Mouse (Mus musculus) midbrain, embryonic 13.5 days (tissue): ENCODE data around the gene Tapt1. TPM values are rescaled to one million over a fixed set of nuclear protein-coding genes. Genes with fewer than 3 reads are reported as not detected.
"Not testable (repeated sequence)": the region's sequence is repeated elsewhere in the genome, so short reads cannot be mapped to it uniquely, and the experiment has no call there.

Source experiments
- ATAC-seq: fragments of 200-750 bp; cut with Nextera tagmentation; 2 replicates; pipeline ENCODE4 v1.8.0; 2017; ENCODE audit warnings: mild to moderate bottlenecking, moderate TSS enrichment, moderate library complexity
- H3K27ac ChIP-seq: fragments of 300-500 bp; sonication (generic); 2 replicates; pipeline ENCODE4 v1.5.1; 2015; ENCODE audit warnings: inconsistent platforms, mild to moderate bottlenecking, moderate library complexity
- H3K27me3 ChIP-seq: fragments of 300-500 bp; sonication (generic); 2 replicates; pipeline ENCODE4 v1.6.1; 2015; ENCODE audit warnings: mild to moderate bottlenecking, inconsistent platforms
- H3K36me3 ChIP-seq: fragments of 300-500 bp; sonication (generic); 2 replicates; pipeline ENCODE4 v1.6.1; 2015; ENCODE audit warnings: mild to moderate bottlenecking, inconsistent platforms
- H3K4me1 ChIP-seq: fragments of 300-500 bp; sonication (generic); replicated peaks from 2 replicates; pipeline ENCODE4 v1.6.1; 2015; ENCODE audit warnings: inconsistent platforms
- H3K4me2 ChIP-seq: fragments of 300-500 bp; sonication (generic); replicated peaks from 2 replicates; pipeline ENCODE4 v1.6.1; 2015; ENCODE audit warnings: moderate library complexity, mild to moderate bottlenecking, inconsistent platforms
- H3K4me3 ChIP-seq: fragments of 300-500 bp; sonication (generic); replicated peaks from 2 replicates; pipeline ENCODE4 v1.5.1; 2015; ENCODE audit warnings: mild to moderate bottlenecking, inconsistent platforms
- H3K9ac ChIP-seq: fragments of 300-500 bp; sonication (generic); replicated peaks from 2 replicates; pipeline ENCODE4 v1.6.1; 2015; ENCODE audit warnings: mild to moderate bottlenecking, inconsistent platforms
- H3K9me3 ChIP-seq: fragments of 300-500 bp; sonication (generic); 2 replicates; pipeline ENCODE4 v1.6.1; 2016; ENCODE audit warnings: mild to moderate bottlenecking, inconsistent platforms
- WGBS: fragments of 180-500 bp; shearing (Covaris S2); methylation state at CpG from one replicate; pipeline ENCODE4 v1.1.7; 2015; 5-methylcytosine and 5-hydroxymethylcytosine counted together
- polyA plus RNA-seq: library from polyadenylated mRNA; unstranded; fragments of >200 nt; fragmentation: Nextera tagmentation; extraction: Ambion mirVana; gene quantifications from 2 replicates; pipeline ENCODE4 v1.2.1, GENCODE M21; 2015

Gene Tapt1
- 25.6 and 28.5 TPM in 2 replicates for polyA plus RNA-seq

GRCm38 (mm10) chr5:44226521-44227461 is at the start of gene Tapt1:
Gene Tapt1 (minus strand): TSS chr5:44226626.
- Histone ChIP-seq H3K4me3 (peak within 1 kb of the TSS; percentile 87), H3K9ac (peak within 1 kb of the TSS; percentile 95), H3K36me3 (no peaks in the 10 kb centered on the region), H3K9me3 (no peaks in the 10 kb centered on the region), H3K27ac (peak within 1 kb of the TSS; percentile 95), H3K4me1 (peaks cover 43% of the 10 kb centered on the region), H3K4me2 (peak within 1 kb of the TSS; percentile 81), H3K27me3 (no peaks in the 10 kb centered on the region)
- under 1% methylated on average over 87 of the region's 121 CpGs for WGBS
- peak; percentile 97 for ATAC-seq

- WGBS = 83% methylated on average over 4 of the region's 4 CpGs
- no peak for ATAC-seq
- no peaks in the 10 kb centered on the region for H3K36me3 ChIP-seq
- H3K27ac ChIP-seq = no peak overlapping the region
- no peak overlapping the region for H3K4me2 ChIP-seq
- H3K4me1 ChIP-seq = no peaks in the 10 kb centered on the region
- no peak overlapping the region for H3K4me3 ChIP-seq
- no peak overlapping the region for H3K9ac ChIP-seq
- no peaks in the 10 kb centered on the region for H3K27me3 ChIP-seq
- H3K9me3 ChIP-seq = no peaks in the 10 kb centered on the region
These were observed 45.1 kb upstream of the Tapt1 start for GRCm38 (mm10) chr5:44271564-44271963.

- H3K27ac ChIP-seq, H3K9me3 ChIP-seq, ATAC-seq, H3K4me3 ChIP-seq, H3K4me1 ChIP-seq, H3K4me2 ChIP-seq, H3K36me3 ChIP-seq, H3K27me3 ChIP-seq, H3K9ac ChIP-seq: not testable (repeated sequence)
- WGBS = 52% methylated on average over 2 of the region's 3 CpGs
These were observed 42.1 kb upstream of the Tapt1 start for GRCm38 (mm10) chr5:44268524-44268923.

GRCm38 (mm10) chr5:44261691-44262090 is 35.3 kb upstream of the Tapt1 start:
- Histone ChIP-seq H3K9me3 (no peaks in the 10 kb centered on the region), H3K27me3 (no peaks in the 10 kb centered on the region), H3K4me1 (no peaks in the 10 kb centered on the region), H3K4me3 (no peak overlapping the region), H3K27ac (no peak overlapping the region), H3K4me2 (no peak overlapping the region), H3K36me3 (no peaks in the 10 kb centered on the region), H3K9ac (no peak overlapping the region)
- 84% methylated on average over 4 of the region's 5 CpGs for WGBS
- ATAC-seq = no peak

- Histone ChIP-seq H3K27ac (no peak overlapping the region), H3K4me1 (no peaks in the 10 kb centered on the region), H3K9ac (no peak overlapping the region), H3K36me3 (no peaks in the 10 kb centered on the region), H3K4me3 (no peak overlapping the region), H3K9me3 (no peaks in the 10 kb centered on the region), H3K27me3 (no peaks in the 10 kb centered on the region), H3K4me2 (no peak overlapping the region)
- 63% methylated on average over 3 of the region's 3 CpGs for WGBS
- ATAC-seq = no peak
These were observed 34.7 kb upstream of the Tapt1 start for GRCm38 (mm10) chr5:44261172-44261571.

GRCm38 (mm10) chr5:44259678-44260077 is 33.3 kb upstream of the Tapt1 start:
- no peak for ATAC-seq
- Histone ChIP-seq H3K4me1 (no peaks in the 10 kb centered on the region), H3K4me3 (no peak overlapping the region), H3K9me3 (no peaks in the 10 kb centered on the region), H3K9ac (no peak overlapping the region), H3K27ac (no peak overlapping the region), H3K27me3 (no peaks in the 10 kb centered on the region), H3K4me2 (no peak overlapping the region), H3K36me3 (no peaks in the 10 kb centered on the region)
- WGBS = 74% methylated on average over 3 of the region's 3 CpGs

- H3K4me2 ChIP-seq = no peak overlapping the region
- H3K4me3 ChIP-seq = no peak overlapping the region
- no peak overlapping the region for H3K27ac ChIP-seq
- no peak overlapping the region for H3K9ac ChIP-seq
- H3K36me3 ChIP-seq = no peaks in the 10 kb centered on the region
- H3K9me3 ChIP-seq = no peaks in the 10 kb centered on the region
- no peaks in the 10 kb centered on the region for H3K4me1 ChIP-seq
- ATAC-seq = no peak
- 83% methylated on average over 1 of the region's 1 CpGs for WGBS
- H3K27me3 ChIP-seq = no peaks in the 10 kb centered on the region
These were observed 31.7 kb upstream of the Tapt1 start for GRCm38 (mm10) chr5:44258163-44258562.

GRCm38 (mm10) chr5:44257401-44257800 is 31.0 kb upstream of the Tapt1 start:
- Histone ChIP-seq H3K36me3 (no peaks in the 10 kb centered on the region), H3K9ac (no peak overlapping the region), H3K9me3 (no peaks in the 10 kb centered on the region), H3K4me3 (no peak overlapping the region), H3K27me3 (no peaks in the 10 kb centered on the region), H3K27ac (no peak overlapping the region), H3K4me1 (no peaks in the 10 kb centered on the region), H3K4me2 (no peak overlapping the region)
- WGBS = 90% methylated on average over 4 of the region's 4 CpGs
- no peak for ATAC-seq

- Histone ChIP-seq H3K27me3 (no peaks in the 10 kb centered on the region), H3K4me3 (no peak overlapping the region), H3K9ac (no peak overlapping the region), H3K36me3 (no peaks in the 10 kb centered on the region), H3K9me3 (no peaks in the 10 kb centered on the region), H3K4me1 (no peaks in the 10 kb centered on the region), H3K27ac (no peak overlapping the region), H3K4me2 (no peak overlapping the region)
- ATAC-seq = no peak
- 86% methylated on average over 3 of the region's 3 CpGs for WGBS
These were observed 30.1 kb upstream of the Tapt1 start for GRCm38 (mm10) chr5:44256512-44256911.

GRCm38 (mm10) chr5:44255756-44256398 is 29.5 kb upstream of the Tapt1 start:
- no peaks in the 10 kb centered on the region for H3K36me3 ChIP-seq
- 84% methylated on average over 7 of the region's 7 CpGs for WGBS
- no peak for ATAC-seq
- no peak overlapping the region for H3K4me3 ChIP-seq
- H3K27me3 ChIP-seq = no peaks in the 10 kb centered on the region
- no peak overlapping the region for H3K27ac ChIP-seq
- no peak overlapping the region for H3K4me2 ChIP-seq
- no peaks in the 10 kb centered on the region for H3K4me1 ChIP-seq
- no peaks in the 10 kb centered on the region for H3K9me3 ChIP-seq
- no peak overlapping the region for H3K9ac ChIP-seq

GRCm38 (mm10) chr5:44253449-44253848 is 27.0 kb upstream of the Tapt1 start:
- WGBS = 89% methylated on average over 6 of the region's 6 CpGs
- Histone ChIP-seq H3K4me2 (no peak overlapping the region), H3K27me3 (no peaks in the 10 kb centered on the region), H3K36me3 (no peaks in the 10 kb centered on the region), H3K4me1 (no peaks in the 10 kb centered on the region), H3K4me3 (no peak overlapping the region), H3K27ac (no peak overlapping the region), H3K9ac (no peak overlapping the region), H3K9me3 (no peaks in the 10 kb centered on the region)
- ATAC-seq = no peak

GRCm38 (mm10) chr5:44252395-44252794 is 26.0 kb upstream of the Tapt1 start:
- ATAC-seq = no peak
- 85% methylated on average over 4 of the region's 4 CpGs for WGBS

More at GRCm38 (mm10) chr5:44252395-44252794, 26.0 kb upstream of the Tapt1 start:
- H3K36me3 ChIP-seq = no peaks in the 10 kb centered on the region
- H3K9me3 ChIP-seq = no peaks in the 10 kb centered on the region
- no peaks in the 10 kb centered on the region for H3K4me1 ChIP-seq
- no peak overlapping the region for H3K4me3 ChIP-seq
- no peak overlapping the region for H3K4me2 ChIP-seq
- no peaks in the 10 kb centered on the region for H3K27me3 ChIP-seq
- H3K27ac ChIP-seq = no peak overlapping the region
- no peak overlapping the region for H3K9ac ChIP-seq
